Mouse (Mus musculus) layer of hippocampus, adult 9-10 months (tissue): Measurements from ENCODE around the gene Hoxd11.

ENCODE experiments used
- DNase-seq: peaks from one replicate; pipeline ENCODE4 v3.0.0; 2022; ENCODE audit warnings: low spot score

The Hoxd11 gene

DNA sequence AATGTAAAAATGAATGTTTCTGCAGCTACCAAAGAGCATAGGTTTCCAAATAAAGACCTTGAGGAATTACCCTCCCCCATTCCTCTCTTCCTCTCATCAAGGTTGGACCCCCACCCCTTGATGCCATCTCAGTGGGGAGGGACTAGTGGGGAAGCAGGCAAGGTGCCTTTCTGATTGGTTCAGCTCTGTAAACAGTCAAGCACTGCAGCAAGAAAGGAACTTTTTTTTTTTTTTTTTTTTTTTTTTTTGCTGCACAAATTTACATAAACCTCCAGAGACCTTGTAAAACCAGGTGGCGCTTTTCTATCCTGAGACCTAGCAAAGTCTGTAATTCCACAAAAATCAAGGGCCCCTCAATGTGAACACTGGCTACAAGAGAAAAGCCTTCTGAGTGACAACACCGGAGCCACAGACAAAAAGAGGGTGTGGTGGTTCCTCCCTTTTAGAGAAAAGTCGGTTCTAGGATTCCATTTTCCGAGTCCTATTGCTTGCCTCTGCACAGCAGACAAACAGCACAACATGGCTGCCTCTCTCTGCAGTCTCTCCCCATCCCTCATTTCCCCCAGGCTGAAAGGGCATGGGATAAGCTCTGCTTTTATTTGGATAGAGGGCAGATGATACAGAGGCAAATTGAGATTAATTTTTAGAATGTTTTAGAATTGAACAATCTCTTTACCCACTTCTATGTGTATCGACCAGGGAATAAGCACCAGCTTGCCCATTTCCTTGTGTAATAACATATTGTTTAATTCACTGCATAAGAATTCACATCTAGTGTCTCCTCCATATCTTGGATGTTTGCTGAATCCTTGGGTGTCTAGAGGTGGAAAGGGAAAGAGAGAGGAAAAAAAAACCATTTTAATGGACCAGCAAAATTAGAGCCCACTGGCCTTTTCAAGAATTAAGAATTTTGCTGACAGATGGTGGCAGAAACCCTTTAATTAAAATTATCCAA is 30.4 kb downstream of the Hoxd11 start:
- no peak for DNase-seq

DNA sequence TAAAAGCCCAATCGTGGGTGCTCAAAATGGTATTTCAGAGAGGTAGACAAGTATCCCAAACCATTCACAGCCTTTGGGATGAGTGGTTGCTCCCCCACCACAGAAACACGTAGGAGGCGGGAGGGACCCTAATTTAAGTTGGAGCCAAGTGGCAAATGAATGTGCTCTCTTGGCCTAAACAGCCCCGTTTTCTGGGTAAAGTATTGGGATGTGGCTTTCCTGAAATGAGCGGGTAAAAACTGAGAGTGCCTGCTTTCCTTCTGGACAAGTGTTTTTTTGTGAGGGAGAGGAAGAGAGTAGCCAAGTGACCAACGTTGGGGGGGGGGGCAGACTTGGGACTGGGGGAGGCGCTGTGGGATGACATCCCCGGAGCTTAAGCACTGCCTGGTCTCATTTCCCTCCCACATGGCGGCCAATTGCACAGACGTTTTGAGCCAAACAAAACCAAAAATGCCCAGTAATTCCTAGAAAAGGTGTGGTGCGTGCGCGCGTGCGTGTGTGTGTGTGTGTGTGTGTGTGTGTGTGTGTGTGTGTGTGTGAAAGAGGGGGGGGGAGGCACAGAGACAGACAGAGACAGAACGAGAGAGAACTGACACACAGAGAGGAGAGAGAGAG is 31.7 kb downstream of the Hoxd11 start:
- no peak for DNase-seq

DNA sequence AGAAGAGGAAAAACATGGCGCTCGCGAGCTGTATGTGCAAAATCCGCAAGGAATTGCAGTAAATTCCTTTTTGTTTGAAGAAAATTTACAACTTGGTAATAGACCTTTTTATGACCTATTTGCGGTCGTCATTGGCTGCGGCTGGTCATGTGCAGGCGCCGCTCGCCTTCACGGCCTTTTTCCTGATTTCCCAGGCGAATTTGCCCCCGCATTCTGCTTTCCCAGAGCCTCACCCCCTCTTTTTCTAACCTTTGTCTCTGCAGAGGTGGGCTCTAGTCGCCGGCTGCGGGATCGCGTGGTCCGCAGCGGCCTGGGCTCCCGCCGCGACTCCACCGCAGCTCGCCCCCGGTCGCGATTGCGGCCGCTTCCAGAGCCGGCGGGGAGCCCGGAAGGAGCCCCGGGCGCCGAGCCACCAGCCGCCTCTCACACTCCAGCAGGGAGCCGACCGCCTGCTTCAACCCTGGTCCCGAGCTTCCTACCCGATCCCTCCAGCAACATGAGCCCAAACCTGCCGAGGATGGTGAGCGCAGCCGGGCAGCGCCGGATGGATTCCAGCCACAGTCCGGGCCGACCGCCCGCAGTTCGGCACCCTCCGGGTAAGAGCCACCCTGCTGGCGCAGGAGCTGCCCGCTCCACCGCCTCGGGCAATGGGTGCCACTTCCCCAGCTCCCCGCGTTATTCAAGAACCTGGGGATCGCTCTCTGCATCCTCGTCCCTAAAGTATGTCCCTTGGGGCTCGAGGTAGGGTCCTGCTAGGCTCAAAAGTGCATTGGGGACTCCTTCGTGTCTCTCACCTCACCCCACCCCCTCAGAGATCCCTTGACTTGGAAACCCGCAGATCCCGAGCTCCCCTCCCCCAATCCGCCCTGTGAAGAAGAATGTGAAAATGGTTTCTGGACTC is 32.6 kb downstream of the Hoxd11 start, which contains the start of the genes Hoxd3 and Hoxd4:
Gene Hoxd3, plus strand, starts transcription at position 207 of the 901 bp plus-strand sequence.
Gene Hoxd4, plus strand, starts transcription at position 209 of the 901 bp plus-strand sequence.
- no peak for DNase-seq

DNA sequence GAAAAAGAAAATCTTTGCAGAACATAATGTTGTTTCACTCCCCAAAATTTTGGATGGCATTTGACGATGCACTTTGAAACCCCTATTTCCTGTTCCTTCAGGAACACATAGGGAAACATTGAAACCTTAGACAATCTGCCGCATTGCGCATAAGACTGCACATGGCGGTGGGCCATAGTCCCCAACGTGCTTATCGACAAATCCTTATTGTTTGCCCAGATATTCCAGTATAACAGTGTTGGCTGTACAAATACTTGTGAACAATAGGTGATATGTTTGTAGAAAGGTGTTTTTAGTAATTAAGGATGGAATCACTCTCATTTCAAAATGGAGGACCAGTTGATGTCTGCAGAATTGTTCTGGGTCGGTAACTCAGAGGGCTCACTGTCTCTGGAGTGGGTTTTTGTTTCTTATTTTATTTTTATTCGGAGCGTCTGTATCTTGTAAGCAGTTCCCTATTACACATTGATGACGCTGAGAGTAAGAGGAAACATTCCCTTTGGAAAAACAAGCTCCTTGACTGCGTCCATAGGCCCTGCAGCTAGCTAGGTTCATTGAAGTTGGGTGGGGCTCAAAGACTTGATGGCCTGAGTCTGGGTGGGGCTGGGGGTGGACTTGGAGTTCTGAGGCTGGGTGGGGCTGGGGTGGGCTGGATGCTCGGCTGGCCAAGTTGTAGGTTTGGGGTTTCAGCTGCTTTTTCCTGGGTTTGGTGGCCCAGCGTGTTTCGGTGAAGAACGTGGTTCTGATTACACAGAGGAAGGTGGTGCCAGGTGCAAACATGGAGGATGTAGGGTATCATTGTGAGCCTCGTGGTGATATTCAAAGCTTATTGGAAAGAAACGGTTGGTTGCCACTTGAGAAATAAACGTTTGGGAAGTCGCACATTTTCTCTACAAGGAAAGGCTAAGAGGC is 34.1 kb downstream of the Hoxd11 start:
- DNase-seq, result no peak

DNA sequence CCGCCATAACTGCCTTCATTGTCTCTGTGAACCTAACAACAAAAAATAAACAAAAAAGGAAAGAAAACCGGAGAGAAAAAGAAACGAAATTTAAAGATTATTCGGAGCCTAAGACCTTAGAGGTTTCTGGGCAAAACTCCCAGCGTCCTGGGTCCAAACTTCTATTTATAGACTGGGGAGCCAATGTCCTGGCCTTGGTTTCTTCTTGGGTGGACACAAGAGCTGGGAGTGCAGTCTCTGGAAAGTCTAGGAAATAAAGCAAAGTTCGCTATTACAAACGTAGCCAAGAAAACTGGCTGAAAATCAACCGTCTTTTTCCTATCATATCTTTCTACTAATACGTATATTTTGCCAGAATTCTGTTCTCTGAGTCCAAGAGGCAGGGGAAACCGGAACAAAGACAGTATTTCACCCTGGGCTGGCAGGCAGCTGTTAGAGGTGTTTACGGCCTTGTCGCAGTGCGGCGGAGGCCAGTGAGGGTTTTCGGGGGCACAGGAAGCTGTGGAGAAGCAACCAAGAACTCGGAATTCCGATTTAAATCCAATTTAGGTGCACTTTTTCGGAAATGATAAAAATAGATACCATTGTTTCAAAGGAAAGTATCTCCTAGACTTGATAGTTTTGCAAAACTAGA is 34.9 kb downstream of the Hoxd11 start:
- no peak for DNase-seq

DNA sequence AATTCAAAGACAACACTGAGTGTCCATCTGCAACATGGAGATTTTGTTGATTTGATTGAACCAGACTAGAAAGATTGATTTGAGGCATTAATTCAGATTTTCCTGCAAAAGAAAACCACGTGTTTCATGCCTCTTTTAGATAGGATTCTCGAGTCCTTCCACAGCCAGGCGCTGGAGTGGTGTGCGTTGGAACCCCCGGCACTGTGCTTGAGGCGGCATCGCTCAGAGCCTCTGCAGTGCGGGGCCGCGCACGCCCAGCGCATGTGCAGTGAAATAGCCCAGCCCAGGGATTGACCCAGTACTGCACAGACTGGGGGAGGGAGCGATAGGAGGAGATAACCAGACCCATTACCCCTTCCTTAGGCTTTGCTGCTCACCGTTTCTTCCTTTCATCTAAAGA is 35.5 kb downstream of the Hoxd11 start:
- DNase-seq, result no peak

DNA sequence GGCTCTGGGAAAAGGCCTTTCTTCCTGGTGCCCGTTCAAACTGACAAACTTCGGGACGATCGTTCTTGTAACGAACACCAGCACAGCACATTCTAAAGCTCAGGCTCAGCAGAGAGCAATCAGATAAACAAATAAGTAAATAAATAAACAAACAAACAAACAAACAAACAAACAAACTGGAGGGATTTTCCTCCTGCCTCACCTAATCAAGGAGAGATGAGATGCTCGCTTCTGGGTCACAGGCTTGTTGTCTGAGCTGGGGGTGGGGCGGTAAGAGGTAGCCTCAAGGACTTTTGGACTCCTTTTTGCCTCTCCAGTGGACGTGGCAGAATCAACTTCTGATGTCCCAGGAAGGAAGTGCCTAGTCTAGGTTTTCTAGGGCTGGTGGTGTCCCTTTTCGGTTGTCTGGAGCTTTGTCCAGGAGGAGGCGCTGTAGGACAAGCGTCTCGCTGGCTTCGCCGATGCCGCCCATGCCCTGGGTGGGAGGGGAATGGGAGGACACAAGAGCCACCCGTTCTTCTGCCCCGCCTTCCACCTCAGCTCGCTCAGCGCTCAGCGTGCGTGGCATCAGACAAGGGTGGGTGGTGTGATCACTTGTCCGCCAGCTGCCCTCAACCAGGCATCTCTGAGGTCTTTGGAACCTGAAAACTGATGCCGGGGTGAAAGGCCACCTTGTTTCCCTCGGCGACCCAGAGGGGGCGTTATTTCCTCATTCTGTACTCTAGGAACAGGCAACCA is 36.3 kb downstream of the Hoxd11 start:
- peak; percentile 27 for DNase-seq

DNA sequence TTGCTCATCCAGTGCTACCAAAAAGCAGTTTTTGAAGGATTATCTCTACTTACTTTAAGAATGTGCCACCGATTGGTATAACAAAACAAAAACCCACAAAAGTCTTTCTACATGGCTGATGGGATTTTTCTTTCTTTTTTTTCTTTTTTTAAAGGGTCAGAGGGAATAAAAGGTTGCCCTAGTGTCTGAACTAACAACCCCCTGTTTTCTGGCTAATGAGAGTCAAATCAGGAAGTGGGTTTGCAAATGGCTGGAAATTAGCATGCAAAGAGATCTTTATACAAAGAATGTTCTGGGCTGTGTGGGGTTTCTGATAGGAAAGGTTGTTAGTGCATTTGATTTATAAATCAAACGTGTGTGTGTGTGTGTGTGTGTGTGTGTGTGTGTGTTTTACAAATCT is 41.0 kb downstream of the Hoxd11 start:
- DNase-seq, result no peak

DNA sequence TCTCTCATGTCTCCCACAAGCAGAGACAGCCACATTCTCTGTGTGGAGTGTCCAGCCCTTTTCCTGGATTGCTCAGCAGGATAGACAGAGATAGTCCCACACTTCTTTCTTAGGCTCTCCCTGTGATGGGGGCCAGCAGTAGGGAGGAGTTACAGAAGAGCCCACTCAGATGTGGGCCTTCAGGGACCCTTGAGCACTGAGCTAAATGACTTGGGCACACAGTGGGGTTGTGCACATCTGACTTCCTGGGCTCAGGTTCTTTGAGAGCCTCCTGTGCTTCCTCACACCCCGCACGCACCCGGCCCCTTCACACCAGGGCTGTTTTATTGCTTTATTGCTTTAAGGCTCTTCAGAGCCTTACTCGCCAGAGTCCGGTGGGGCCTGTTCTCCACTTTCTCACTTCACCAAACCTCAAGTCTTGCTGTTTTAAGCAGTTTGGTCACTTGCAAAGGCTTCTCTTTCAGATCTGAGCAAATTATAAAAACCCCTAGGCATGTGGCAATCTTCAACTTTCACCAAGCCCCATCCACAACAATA is 41.7 kb downstream of the Hoxd11 start:
- no peak for DNase-seq

DNA sequence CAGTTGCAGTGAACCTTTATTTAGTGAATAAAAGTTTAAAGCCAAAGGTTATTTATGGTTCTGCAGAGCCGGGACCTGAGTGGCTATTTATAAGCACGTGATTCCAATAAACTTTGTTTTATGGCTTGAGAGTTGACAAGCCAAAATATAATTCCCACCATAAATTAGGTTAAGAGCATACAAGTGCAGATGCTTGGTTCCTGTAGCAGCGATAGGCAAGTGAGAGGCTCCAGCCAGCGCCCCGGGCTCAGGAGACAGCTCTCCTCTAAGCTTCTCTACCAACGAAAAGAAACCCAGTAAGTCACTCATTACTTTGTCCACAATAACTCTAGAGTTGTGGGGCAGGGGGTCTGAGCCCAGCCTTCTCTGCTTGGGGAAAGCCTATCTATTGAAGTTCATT is 42.5 kb downstream of the Hoxd11 start:
- no peak for DNase-seq

DNA sequence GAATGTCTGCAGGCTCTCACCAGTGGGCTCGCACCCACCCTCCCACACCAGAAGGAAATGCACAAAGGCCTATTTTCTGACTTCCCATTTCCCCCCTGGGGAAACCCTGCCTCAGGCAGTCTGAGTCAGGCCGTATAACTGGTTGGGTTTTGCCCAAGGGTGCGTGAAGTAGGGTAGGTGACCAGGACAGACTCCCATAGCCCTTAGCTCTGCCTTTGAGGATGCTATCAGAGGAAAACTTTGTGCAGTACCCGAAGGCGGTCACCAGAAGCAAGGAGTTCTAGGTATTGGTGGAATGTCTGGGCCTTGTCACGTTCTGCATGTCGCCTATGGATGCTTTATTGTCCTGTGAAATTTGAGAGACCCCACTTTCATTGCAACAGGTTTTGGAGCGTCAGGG is 43.6 kb downstream of the Hoxd11 start:
- DNase-seq, result no peak

DNA sequence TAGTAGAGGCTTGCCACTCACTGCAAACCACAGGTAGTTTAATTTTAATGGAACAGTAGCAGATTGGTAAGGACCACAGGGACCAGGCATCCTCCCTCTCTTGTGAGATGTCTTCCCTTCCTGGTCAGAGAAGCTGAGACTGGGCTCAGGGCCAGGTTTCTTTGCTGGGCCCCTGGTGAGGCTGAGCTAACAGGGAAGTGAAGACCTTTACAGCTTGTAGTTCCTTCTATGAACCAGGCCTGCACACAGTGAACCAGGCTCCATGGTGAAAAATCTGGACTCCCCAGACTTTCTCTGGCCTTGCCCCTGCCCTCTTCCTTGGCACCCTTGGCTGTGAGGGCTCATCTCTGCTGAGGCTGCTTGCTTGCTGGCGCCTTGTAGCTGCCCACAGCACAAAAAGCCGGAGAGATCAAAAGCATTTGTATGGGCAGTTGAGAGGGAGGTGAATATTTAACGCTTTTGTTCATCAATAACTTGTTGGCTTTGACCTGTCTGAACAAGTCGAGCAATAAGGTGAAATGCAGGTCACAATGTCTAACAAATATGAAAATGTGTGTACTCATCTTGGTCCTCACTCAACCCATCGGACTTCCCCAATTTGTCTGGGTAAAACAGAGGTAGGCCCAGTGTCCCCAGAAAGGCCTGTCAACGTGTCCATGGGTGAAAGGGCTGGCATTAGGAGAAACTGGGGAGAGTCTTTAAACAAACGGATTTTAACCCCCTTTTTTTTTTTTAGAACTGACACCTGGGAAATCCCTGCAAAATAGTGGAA is 45.1 kb downstream of the Hoxd11 start:
- DNase-seq, result no peak

DNA sequence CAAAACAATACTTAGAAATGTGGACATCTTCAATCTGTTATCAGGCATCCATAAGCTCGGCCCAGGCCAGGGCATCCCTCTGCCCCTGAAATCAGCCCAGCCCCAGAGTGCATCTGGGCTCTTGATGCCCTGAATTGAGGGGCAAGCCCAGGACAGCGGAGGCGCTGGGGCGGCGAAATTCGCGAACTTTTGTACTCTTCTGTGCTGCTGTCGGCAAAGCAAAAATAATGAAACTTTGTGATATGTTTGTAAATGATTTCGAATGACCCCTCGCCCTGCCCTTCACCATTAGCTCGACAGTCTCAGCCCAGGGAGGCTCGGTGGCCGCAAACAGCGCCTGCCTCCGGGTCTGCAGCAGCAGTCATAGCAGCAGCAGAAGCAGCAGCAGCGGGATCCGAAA is 45.8 kb downstream of the Hoxd11 start:
- no peak for DNase-seq

DNA sequence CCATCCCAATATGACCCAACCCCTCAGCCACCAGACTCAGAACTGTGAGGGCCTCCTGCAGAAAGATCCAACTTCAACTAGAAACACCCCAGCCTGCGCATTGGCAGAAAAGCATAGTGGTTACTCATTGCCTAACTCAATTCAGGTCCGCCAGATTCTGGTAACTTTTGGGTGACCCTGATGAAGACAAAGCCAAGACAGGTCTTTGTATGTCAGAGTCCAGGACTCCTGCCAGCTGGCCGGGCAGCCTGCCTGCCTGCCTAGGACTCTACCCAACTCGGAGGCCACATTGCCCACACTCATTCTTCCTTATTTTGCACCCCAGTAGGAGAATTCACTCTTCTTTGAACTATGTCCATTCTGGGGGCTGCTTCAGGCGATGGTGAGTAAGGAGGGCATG is 47.2 kb downstream of the Hoxd11 start, which contains the start of gene Gm28230:
Gene Gm28230, plus strand, starts transcription at position 178 of the 400 bp plus-strand sequence.
- DNase-seq, result no peak

DNA sequence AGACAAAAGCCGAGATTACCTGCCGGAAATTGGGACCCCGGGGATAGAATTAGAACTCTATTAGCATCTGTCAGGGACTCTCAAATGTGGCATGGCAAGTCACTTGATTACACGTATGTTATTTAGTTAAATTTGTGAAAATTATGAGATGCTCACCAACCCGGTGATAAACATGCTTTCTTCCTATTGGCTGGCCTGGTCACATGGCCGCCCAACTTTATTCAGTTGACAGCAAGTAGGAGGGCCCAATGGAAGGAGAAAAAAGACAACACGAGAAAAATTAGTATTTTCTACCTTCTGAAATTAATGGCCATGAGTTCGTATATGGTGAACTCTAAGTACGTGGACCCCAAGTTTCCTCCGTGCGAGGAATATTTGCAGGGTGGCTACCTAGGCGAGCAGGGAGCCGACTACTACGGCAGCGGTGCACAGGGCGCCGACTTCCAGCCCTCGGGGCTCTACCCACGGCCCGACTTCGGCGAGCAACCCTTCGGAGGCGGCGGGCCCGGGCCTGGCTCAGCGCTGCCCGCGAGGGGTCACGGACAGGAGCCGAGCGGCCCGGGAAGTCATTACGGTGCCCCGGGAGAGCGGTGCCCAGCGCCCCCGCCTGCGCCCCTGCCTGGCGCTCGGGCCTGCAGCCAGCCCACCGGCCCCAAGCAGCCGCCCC is 47.7 kb downstream of the Hoxd11 start:
- no peak for DNase-seq

DNA sequence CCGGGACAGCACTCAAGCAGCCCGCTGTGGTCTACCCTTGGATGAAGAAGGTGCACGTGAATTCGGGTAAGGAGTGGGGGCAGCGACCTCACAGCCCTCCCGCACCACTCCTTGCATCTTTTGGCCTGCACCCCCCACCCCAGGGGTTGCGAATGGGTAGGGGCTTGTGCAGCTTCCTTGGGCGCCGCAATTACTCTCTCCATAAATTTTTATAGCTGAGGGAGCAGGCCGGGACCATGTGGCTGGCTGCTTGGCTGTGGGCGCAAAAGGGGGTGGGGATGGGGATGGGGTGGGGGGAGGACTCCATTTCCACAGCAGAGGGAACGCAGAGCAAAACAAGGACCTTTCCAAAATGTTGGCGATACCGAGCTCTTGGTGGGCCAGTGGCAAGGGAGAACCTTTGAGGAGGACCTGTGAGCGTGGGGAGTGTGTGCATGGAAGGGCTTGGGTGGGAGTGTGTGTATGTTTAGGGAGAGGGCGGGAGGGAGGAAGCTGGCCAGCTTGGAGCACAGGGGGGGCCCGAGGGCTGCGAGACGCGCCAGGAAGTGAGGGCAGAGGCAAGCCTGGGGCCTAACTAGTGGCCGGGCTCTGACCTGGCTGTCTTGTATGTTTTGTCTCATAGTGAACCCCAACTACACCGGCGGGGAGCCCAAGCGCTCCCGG is 48.4 kb downstream of the Hoxd11 start:
- DNase-seq, result no peak

DNA sequence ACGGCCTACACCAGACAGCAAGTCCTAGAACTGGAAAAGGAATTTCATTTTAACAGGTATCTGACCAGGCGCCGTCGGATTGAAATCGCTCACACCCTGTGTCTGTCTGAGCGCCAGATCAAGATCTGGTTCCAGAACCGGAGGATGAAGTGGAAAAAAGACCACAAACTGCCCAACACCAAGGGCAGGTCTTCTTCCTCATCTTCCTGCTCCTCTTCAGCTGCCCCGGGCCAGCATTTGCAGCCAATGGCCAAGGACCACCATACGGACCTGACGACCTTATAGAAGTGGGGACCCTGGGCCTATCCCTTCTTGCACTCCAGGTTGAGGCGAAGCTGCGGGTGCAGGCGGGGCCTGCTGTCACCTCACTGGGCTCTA is 48.9 kb downstream of the Hoxd11 start:
- no peak for DNase-seq

DNA sequence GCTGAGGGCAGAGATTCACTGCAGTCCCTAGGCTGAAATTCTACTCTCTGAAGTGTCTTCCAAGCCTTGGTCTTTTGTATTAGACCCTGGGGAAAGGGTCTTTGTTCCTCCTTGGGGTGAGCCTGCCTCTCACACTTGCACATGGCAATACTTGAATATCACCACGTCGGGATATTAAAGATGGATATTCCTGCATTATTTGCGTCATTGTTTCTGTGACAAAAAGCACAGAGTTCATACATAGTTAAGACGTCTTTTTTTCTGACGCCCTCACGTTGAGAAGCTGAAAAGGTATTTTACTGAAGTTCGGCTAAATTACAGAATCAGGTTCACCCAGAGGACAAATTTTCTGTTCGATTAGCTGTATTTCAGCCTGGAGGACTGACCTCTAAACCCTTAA is 51.0 kb downstream of the Hoxd11 start:
- no peak for DNase-seq
